Mouse (Mus musculus) hematopoietic stem cell, adult 5-6 weeks (primary cell): ENCODE data around the gene Cox8b. TPM values are rescaled to one million over a fixed set of nuclear protein-coding genes. Genes with fewer than 3 reads are reported as not detected.

Experiments used
- ATAC-seq, 2 experiments: fragments of 125-278 bp in 1 of 2; replicated peaks in 1 of 2; 2 replicates each; pipeline ENCODE4 v1.8.0; 2016 to 2017; ENCODE audit warnings: inconsistent platforms in 2 of 2, mild to moderate bottlenecking in 2 of 2, moderate number of reproducible peaks in 2 of 2, low read depth in 1 of 2, moderate TSS enrichment in 1 of 2; ENCODE audit not compliant: low FRiP score in 2 of 2, poor library complexity in 2 of 2, severe bottlenecking in 2 of 2, insufficient read depth in 1 of 2, low TSS enrichment in 1 of 2
- total RNA-seq: library from RNA; stranded (forward); fragments of 172-1452, 232-1000 nt; gene quantifications from 2 replicates; pipeline ENCODE4 v1.2.3, GENCODE M21; 2017

The Cox8b gene
- total RNA-seq, 1 experiment from 2014 or later: not detected

DNA sequence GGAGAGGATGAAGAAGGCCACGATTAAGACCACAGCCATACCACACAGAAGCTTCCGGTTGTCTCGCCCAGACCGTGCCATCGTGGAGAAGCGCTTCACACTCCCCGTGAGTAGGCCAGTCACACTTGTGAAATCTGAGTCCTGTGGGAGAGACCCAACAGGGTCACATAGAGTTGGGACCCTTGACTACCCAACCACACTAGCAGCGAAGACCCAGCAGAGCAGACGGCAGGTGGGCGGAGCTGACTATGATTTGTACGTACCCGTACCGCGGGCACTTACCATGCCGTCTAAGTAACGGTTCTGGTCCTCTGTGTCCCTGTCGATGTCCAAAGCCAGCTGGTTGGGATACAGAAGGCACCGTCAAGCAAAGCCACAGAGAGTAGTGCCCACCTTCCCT lies 45.8 kb downstream of the Cox8b start:
- no peak for ATAC-seq

DNA sequence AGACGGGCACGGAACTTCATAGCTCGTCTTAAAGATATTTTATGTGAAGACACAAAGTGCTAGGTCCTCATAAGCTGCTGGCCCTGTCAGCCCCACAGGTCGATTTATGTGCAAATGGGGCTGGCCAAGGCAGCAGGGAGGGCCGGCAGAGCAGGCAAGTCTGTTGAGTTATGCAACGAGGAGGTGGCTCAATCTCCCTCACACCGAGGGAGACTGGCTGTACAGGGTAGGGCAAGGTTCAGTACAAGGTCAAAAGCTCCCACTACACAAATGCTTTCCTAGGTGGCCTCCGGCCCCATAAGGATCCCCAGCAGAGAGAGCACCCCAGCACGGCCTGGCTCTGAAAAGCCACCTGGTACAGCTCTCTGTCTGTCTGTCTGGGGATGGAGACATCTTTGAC lies 46.9 kb downstream of the Cox8b start:
- ATAC-seq: no peak

DNA sequence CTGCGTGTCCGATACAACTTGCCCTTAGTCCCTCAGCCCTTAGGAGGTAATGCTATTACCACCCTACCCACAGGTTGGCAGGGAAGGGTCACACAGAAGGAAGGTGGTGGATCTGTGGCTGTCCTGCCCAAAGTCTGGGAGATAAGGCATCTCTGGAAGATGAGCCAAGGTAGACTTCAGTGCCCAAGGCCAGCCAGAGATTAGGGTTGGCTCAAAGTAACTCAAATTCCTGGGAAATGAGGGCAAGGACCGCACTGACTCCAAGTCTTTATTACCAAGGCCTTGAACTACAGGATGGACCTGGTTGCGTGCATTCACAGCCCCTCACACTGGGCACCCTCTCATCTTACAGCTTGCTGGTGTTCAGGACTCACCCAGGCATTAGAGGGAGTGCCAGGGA lies 48.3 kb downstream of the Cox8b start:
- ATAC-seq: no peak

Other genes starting within 250 kb of the Cox8b start
- gene Olfr539, start 240.5 kb downstream of the Cox8b start, total RNA-seq: not detected in 2 replicates
- not detected in 2 replicates for gene Olfr45, start 218.5 kb downstream of the Cox8b start, total RNA-seq
- not detected in 2 replicates for gene Olfr541, start 203.2 kb downstream of the Cox8b start, total RNA-seq
- not detected in 2 replicates for gene Cyp2e1, start 136.7 kb downstream of the Cox8b start, total RNA-seq
- 0.88 and 1.8 TPM in 2 replicates for gene Syce1, start 112.6 kb downstream of the Cox8b start, total RNA-seq
- 2.4 and 3.4 TPM in 2 replicates for gene Zfp941, start 78.3 kb downstream of the Cox8b start, total RNA-seq
- not detected in 2 replicates for gene Urah, start 65.4 kb downstream of the Cox8b start, total RNA-seq
- not detected in 2 replicates for gene Scgb1c1, start 54.9 kb downstream of the Cox8b start, total RNA-seq
- gene Odf3, start 52.6 kb downstream of the Cox8b start, total RNA-seq: not detected in 2 replicates
- 1.8 and 4.6 TPM in 2 replicates for gene Gm45785, start 44.1 kb downstream of the Cox8b start, total RNA-seq
- 49.0 and 66.3 TPM in 2 replicates for gene Ric8a, start 43.5 kb downstream of the Cox8b start, total RNA-seq
- 28.2 and 36.1 TPM in 2 replicates for gene Bet1l, start 42.9 kb downstream of the Cox8b start, total RNA-seq
- gene Psmd13, start 18.5 kb downstream of the Cox8b start, total RNA-seq: 131 and 147 TPM in 2 replicates
- 50.7 and 71.5 TPM in 2 replicates for gene Sirt3, start 18.1 kb downstream of the Cox8b start, total RNA-seq
- 0.25 and 0.35 TPM in 2 replicates for gene Nlrp6, start 20.5 kb upstream of the Cox8b start, total RNA-seq
- gene Pgghg, start 40.9 kb upstream of the Cox8b start, total RNA-seq: 11.2 and 17.7 TPM in 2 replicates
- gene Ifitm5, start 49.8 kb upstream of the Cox8b start, total RNA-seq: 1.0 TPM in 1 of 2 replicates, not detected in the other
- not detected in 2 replicates for gene Gm45717, start 55.5 kb upstream of the Cox8b start, total RNA-seq
- 328 and 386 TPM in 2 replicates for gene Ifitm2, start 55.5 kb upstream of the Cox8b start, total RNA-seq
- gene Ifitm1, start 66.8 kb upstream of the Cox8b start, total RNA-seq: 250 and 359 TPM in 2 replicates
- gene Ifitm3, start 110.3 kb upstream of the Cox8b start, total RNA-seq: 143 and 341 TPM in 2 replicates
- 68.4 and 203 TPM in 2 replicates for gene Ifitm6, start 117.5 kb upstream of the Cox8b start, total RNA-seq
- gene Gm17387, start 128.7 kb upstream of the Cox8b start, total RNA-seq: not detected in 2 replicates
- gene B4galnt4, start 160.7 kb upstream of the Cox8b start, total RNA-seq: 4.1 and 6.6 TPM in 2 replicates
- 1.2 and 2.3 TPM in 2 replicates for gene Pkp3, start 177.8 kb upstream of the Cox8b start, total RNA-seq
- gene Sigirr, start 200.1 kb upstream of the Cox8b start, total RNA-seq: 22.0 and 32.5 TPM in 2 replicates
- gene Ano9, start 217.4 kb upstream of the Cox8b start, total RNA-seq: not detected in 2 replicates
- 6.4 and 9.6 TPM in 2 replicates for gene Ptdss2, start 221.9 kb upstream of the Cox8b start, total RNA-seq